Mouse (Mus musculus) kidney, embryonic 16.5 days (tissue): ENCODE results near the gene Scrn2. TPM values are rescaled to one million over a fixed set of nuclear protein-coding genes. Genes with fewer than 3 reads are reported as not detected.

Experiments
- ATAC-seq: fragments of 200-750 bp; cut with Nextera tagmentation; 2 replicates; pipeline ENCODE4 v1.8.0; 2017; ENCODE audit warnings: moderate TSS enrichment; ENCODE audit not compliant: low FRiP score, low TSS enrichment
- H3K27ac ChIP-seq: fragments of 300-500 bp; sonication (generic); 2 replicates; pipeline ENCODE4 v1.5.1; 2014; ENCODE audit warnings: low read length
- H3K27me3 ChIP-seq: fragments of 300-500 bp; sonication (generic); 2 replicates; pipeline ENCODE4 v1.6.1; 2014; ENCODE audit warnings: low read length, control low read depth, mixed read lengths; ENCODE audit not compliant: insufficient read depth
- H3K36me3 ChIP-seq: fragments of 300-500 bp; sonication (generic); 2 replicates; pipeline ENCODE4 v1.6.1; 2014; ENCODE audit warnings: low read length, control low read depth, mixed read lengths; ENCODE audit not compliant: insufficient read depth
- H3K4me1 ChIP-seq: fragments of 300-500 bp; sonication (generic); 2 replicates; pipeline ENCODE4 v1.6.1; 2014; ENCODE audit warnings: low read length, control low read depth, mixed read lengths; ENCODE audit not compliant: insufficient read depth
- H3K4me2 ChIP-seq: fragments of 300-500 bp; sonication (generic); replicated peaks from 2 replicates; pipeline ENCODE4 v1.6.1; 2014; ENCODE audit warnings: low read depth, low read length
- H3K4me3 ChIP-seq: fragments of 300-500 bp; sonication (generic); 2 replicates; pipeline ENCODE4 v1.5.1; 2014; ENCODE audit warnings: mild to moderate bottlenecking, low read length
- H3K9ac ChIP-seq: fragments of 300-500 bp; sonication (generic); replicated peaks from 2 replicates; pipeline ENCODE4 v1.6.1; 2014; ENCODE audit warnings: low read length
- H3K9me3 ChIP-seq: fragments of 300-500 bp; sonication (generic); 2 replicates; pipeline ENCODE4 v1.6.1; 2016; ENCODE audit warnings: low read length, control low read depth
- WGBS: fragments of 180-500 bp; shearing (Covaris S2); extraction: QIAGEN DNeasy Blood & Tissue Kit; methylation state at CpG from one replicate; pipeline ENCODE4 v1.1.7; 2014; 5-methylcytosine and 5-hydroxymethylcytosine counted together
- polyA plus RNA-seq: library from polyadenylated mRNA; unstranded; fragments of >200 nt; fragmentation: Nextera tagmentation; extraction: Ambion mirVana; gene quantifications from 2 replicates; pipeline ENCODE4 v1.2.1, GENCODE M21; 2015

The Scrn2 gene
- polyA plus RNA-seq, 1 experiment from 2014 or later = 50.9 TPM

- H3K27ac ChIP-seq = peak overlapping the region; percentile 70
- no peaks in the 10 kb centered on the region for H3K9me3 ChIP-seq
- WGBS = 19% methylated on average over 8 of the region's 8 CpGs
- no peak overlapping the region for H3K4me3 ChIP-seq
- peaks cover 7% of the 10 kb centered on the region; the same call in 1 of the 2 replicates for H3K27me3 ChIP-seq
- H3K4me1 ChIP-seq = peaks cover 47% of the 10 kb centered on the region
- H3K4me2 ChIP-seq = 0 out of 2 replicates have a peak overlapping the region, but pooled peaks have one; percentile 4
- H3K36me3 ChIP-seq = no peaks in the 10 kb centered on the region
- H3K9ac ChIP-seq = peak overlapping the region; percentile 32; the same call in 1 of the 2 replicates
- ATAC-seq = peak; percentile 64
Observed at GRCm38 (mm10) chr11:96992722-96993311, 36.9 kb upstream of the Scrn2 start.

DNA sequence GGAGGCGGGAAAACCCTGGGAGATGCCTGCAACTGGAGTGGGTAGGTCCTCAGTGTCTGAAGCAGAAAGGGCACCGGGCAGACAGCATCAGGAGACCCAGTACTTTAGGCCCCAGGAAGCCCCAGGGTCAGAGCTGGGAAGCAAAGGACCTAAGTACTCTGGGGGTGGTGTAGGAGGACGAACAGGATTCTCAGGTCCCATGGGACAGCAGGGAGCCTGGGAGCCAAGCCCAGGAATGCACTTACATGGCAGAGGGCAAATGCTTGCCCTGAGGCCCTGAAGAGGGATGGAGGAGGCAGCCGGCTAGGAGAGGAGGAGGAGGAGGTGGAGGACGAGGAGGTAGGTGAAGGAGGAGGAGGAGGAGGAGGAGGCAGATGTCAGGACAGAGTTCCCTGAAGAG lies 34.7 kb upstream of the Scrn2 start:
- no peak for ATAC-seq
- Histone ChIP-seq H3K4me1 (peaks cover 42% of the 10 kb centered on the region), H3K9me3 (no peaks in the 10 kb centered on the region), H3K27me3 (peaks cover 19% of the 10 kb centered on the region), H3K4me3 (no peak overlapping the region), H3K4me2 (no peak overlapping the region), H3K27ac (no peak overlapping the region), H3K36me3 (no peaks in the 10 kb centered on the region), H3K9ac (0 out of 2 replicates have a peak overlapping the region, but pooled peaks have one; percentile 14)
- WGBS = 27% methylated on average over 5 of the region's 5 CpGs

GRCm38 (mm10) chr11:96995836-96996772 lies 33.6 kb upstream of the Scrn2 start:
- Histone ChIP-seq H3K9me3 (no peaks in the 10 kb centered on the region), H3K27ac (no peak overlapping the region), H3K4me2 (no peak overlapping the region), H3K9ac (0 out of 2 replicates have a peak overlapping the region, but pooled peaks have one; percentile 14), H3K4me3 (no peak overlapping the region), H3K27me3 (peaks cover 19% of the 10 kb centered on the region), H3K4me1 (peaks cover 42% of the 10 kb centered on the region), H3K36me3 (no peaks in the 10 kb centered on the region)
- no peak for ATAC-seq
- 80% methylated on average over 15 of the region's 15 CpGs for WGBS

GRCm38 (mm10) chr11:96996773-96997379 lies 32.9 kb upstream of the Scrn2 start:
- H3K9me3 ChIP-seq = no peaks in the 10 kb centered on the region
- ATAC-seq = no peak
- no peak overlapping the region for H3K27ac ChIP-seq
- H3K9ac ChIP-seq = peak overlapping the region; percentile 65
- peaks cover 19% of the 10 kb centered on the region for H3K27me3 ChIP-seq
- peaks cover 40% of the 10 kb centered on the region for H3K4me1 ChIP-seq
- 23% methylated on average over 17 of the region's 17 CpGs for WGBS
- peak overlapping the region; percentile 39 for H3K4me3 ChIP-seq
- peak overlapping the region; percentile 66 for H3K4me2 ChIP-seq
- no peaks in the 10 kb centered on the region for H3K36me3 ChIP-seq

- Histone ChIP-seq H3K36me3 (no peaks in the 10 kb centered on the region), H3K27ac (no peak overlapping the region), H3K4me3 (peak overlapping the region; percentile 39), H3K9me3 (no peaks in the 10 kb centered on the region), H3K9ac (peak overlapping the region; percentile 65), H3K27me3 (peaks cover 19% of the 10 kb centered on the region), H3K4me2 (peak overlapping the region; percentile 66), H3K4me1 (peaks cover 35% of the 10 kb centered on the region)
- 0 out of 2 replicates have a peak, but pooled peaks have one; percentile 33 for ATAC-seq
- WGBS = 6% methylated on average over 30 of the region's 30 CpGs
Observed at GRCm38 (mm10) chr11:96997380-96997956, 32.3 kb upstream of the Scrn2 start.

- Histone ChIP-seq H3K4me1 (no peaks in the 10 kb centered on the region; the same call in 1 of the 2 replicates), H3K4me3 (no peak overlapping the region), H3K9ac (no peak overlapping the region), H3K27ac (no peak overlapping the region), H3K27me3 (peaks cover 17% of the 10 kb centered on the region), H3K4me2 (no peak overlapping the region), H3K36me3 (no peaks in the 10 kb centered on the region), H3K9me3 (no peaks in the 10 kb centered on the region)
- ATAC-seq = no peak
- WGBS = 28% methylated on average over 5 of the region's 5 CpGs
Observed at GRCm38 (mm10) chr11:97003170-97003569, 26.6 kb upstream of the Scrn2 start.

DNA sequence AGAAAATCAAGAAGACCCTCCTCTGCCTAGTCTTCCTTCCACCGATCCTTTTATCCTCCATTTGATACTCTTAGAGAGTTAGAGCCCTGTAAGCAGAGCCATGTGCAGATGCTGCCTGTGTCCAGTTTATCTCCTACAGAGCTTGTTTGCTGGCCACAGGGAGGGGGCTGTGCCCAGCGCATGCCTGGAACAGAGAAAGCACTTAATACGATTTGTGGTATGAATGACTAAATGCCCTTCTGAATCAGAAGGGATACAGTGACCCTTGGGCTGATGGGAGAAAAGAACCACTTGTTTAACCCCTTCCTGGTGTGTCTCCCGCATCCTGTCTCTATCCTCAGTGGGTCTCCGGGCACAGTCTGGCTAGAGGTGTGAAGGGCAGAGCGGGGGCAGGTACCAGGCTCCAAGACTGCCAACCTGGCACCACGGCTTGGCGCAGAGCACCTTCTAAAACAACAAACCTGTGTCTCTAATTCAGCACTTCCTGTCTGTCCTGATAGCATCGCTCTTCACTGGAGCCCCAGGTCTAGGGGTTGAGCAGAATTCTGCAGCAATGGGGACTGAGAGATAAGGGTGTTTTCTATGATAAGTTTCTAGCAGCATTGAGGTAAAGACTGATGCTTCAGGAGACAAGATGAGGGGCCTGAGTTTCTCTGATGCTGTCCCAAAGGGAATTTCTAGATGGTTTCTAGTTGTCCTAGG lies 22.5 kb upstream of the Scrn2 start:
- no peak for ATAC-seq

DNA sequence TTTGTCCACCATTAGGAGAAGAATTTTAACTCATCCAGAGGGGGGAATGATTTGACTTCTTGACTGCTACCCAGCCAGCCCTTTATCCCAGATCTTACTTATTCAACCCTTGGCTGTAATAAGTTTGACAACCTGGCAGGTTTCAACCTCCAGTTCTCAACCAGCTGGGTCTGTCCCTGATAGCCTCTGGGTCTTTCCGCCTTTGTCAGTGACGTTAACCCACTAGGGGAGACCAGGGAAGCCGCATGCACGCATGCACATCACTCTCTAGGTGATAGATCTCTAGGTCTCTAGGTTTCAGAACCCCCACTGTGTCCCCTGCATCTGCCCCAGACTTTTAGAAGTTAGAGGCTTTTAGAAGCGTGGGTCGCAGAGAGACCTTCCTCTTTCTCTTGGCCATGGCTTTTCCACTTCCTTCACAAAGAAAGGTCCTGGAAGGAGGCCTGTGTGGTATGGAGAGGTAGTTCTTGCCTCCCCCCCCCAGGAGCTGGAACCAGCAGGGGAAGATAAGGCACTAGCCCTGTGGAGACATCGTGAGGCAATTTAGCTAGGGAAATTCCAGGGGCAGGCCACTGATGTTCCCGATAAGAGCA lies 20.4 kb upstream of the Scrn2 start:
- Histone ChIP-seq H3K27ac (no peak overlapping the region), H3K9ac (no peak overlapping the region), H3K27me3 (peaks cover 37% of the 10 kb centered on the region), H3K4me2 (no peak overlapping the region), H3K4me3 (no peak overlapping the region), H3K9me3 (no peaks in the 10 kb centered on the region), H3K4me1 (no peaks in the 10 kb centered on the region), H3K36me3 (no peaks in the 10 kb centered on the region)
- ATAC-seq = no peak
- 58% methylated on average over 8 of the region's 8 CpGs for WGBS

More for the DNA sequence above, 22.5 kb upstream of the Scrn2 start:
- no peak overlapping the region for H3K4me3 ChIP-seq
- no peak overlapping the region for H3K4me2 ChIP-seq
- no peaks in the 10 kb centered on the region for H3K9me3 ChIP-seq
- H3K4me1 ChIP-seq = no peaks in the 10 kb centered on the region
- H3K27ac ChIP-seq = no peak overlapping the region
- no peaks in the 10 kb centered on the region for H3K36me3 ChIP-seq
- WGBS = 51% methylated on average over 9 of the region's 9 CpGs
- H3K27me3 ChIP-seq = peaks cover 34% of the 10 kb centered on the region
- H3K9ac ChIP-seq = no peak overlapping the region
